ENCODE assay signal across 23 mouse cellular contexts in the genomic region with DNA sequence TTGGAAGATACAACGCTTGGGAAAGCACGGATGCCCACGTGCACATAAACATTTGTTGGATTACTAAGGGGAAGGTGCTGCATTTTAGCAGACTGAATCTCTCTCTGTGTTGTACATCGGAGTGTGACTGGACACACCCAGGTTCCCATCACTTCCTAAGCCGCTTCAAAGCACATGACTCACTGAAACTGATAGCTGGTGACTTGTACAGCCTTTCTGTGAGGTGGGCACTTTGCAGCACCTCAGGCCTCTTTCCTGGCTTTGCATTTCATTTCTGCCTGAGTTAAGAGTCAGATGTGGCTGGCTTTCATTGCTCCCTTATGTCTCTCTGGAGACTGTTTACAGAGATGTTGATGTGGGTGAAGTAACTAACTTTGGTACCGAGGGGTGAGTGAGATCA. TPM values are rescaled to one million over a fixed set of nuclear protein-coding genes. Genes with fewer than 3 reads are reported as not detected.
DNase-seq lines count a peak whose midpoint lies in the region; ATAC-seq and TF ChIP-seq lines count a peak whose summit lies in the region.
"Had no signal": no experiment of that assay in that cellular context is flagged by ENCODE, and none has a peak within 500 bp of the region (broad histone marks: within the 10 kb centered on the region; RNA-seq: fewer than 3 reads in every experiment).

No protein-coding gene starts in this region.

- no peak for TF ChIP-seq POLR2A in myocyte (IDR thresholded peaks at IDR 0.05; ENCODE audit: insufficient read length, low read depth)

- H3K4me3 ChIP-seq in midbrain, embryonic 11.5 days (ENCODE audit: low read depth, low read length): no peak overlapping the region
- no peak overlapping the region for H3K4me3 ChIP-seq in midbrain, postnatal 0 days (ENCODE audit: low read depth, low read length)
- H3K4me3 ChIP-seq in C2C12 (ENCODE audit: insufficient read depth, poor library complexity, severe bottlenecking) (no peak overlapping the region), myocyte (no peak overlapping the region)
- H3K4me3 ChIP-seq: embryonic facial prominence, embryonic 10.5 days; embryonic facial prominence, embryonic 12.5 days; forebrain, embryonic 13.5 days; forebrain, embryonic 15.5 days had no signal

- H3K9ac ChIP-seq in midbrain, embryonic 11.5 days (ENCODE audit: low read length): no peak overlapping the region
- H3K9ac ChIP-seq in midbrain, postnatal 0 days (replicated peaks; ENCODE audit: low read length, poor library complexity, severe bottlenecking): no peak overlapping the region
- H3K9ac ChIP-seq: embryonic facial prominence, embryonic 12.5 days; forebrain, embryonic 13.5 days; forebrain, embryonic 15.5 days; forebrain, postnatal 0 days had no signal

- H3K4me2 ChIP-seq in midbrain, embryonic 11.5 days: no peak overlapping the region
- H3K4me2 ChIP-seq in midbrain, postnatal 0 days (ENCODE audit: low read depth, low read length, poor library complexity, severe bottlenecking): no peak overlapping the region
- peak overlapping the region; percentile 50 for H3K4me2 ChIP-seq in myocyte (ENCODE audit: low read depth)
- H3K4me2 ChIP-seq: embryonic facial prominence, embryonic 12.5 days; forebrain, embryonic 13.5 days; forebrain, embryonic 15.5 days had no signal

- no peak for ATAC-seq in midbrain, embryonic 11.5 days (ENCODE audit: low FRiP score)
- ATAC-seq in midbrain, postnatal 0 days (ENCODE audit: low FRiP score): no peak
- ATAC-seq: activated CD4-positive, CD25-positive, alpha-beta regulatory T cell, adult 4 months; forebrain, embryonic 13.5 days; forebrain, embryonic 15.5 days; forebrain, postnatal 0 days had no signal

- no peaks in the 10 kb centered on the region for H3K36me3 ChIP-seq in midbrain, embryonic 11.5 days (ENCODE audit: control insufficient read depth, insufficient read depth, low read length)
- H3K36me3 ChIP-seq in midbrain, postnatal 0 days (ENCODE audit: insufficient read depth, low read length): no peaks in the 10 kb centered on the region
- H3K36me3 ChIP-seq in C2C12 (ENCODE audit: control insufficient read depth, insufficient read depth) (no peaks in the 10 kb centered on the region), myocyte (ENCODE audit: control insufficient read depth, insufficient read depth) (no peaks in the 10 kb centered on the region)
- H3K36me3 ChIP-seq: embryonic facial prominence, embryonic 10.5 days; embryonic facial prominence, embryonic 12.5 days; forebrain, embryonic 15.5 days had no signal

- H3K79me3 ChIP-seq in C2C12 (ENCODE audit: low read depth): peaks cover 6% of the 10 kb centered on the region

- 92% methylated on average over 6 of the region's 6 CpGs for WGBS in midbrain, embryonic 11.5 days
- WGBS in midbrain, postnatal 0 days: 95% methylated on average over 6 of the region's 6 CpGs

- no peak overlapping the region for H3K27ac ChIP-seq in midbrain, embryonic 11.5 days (ENCODE audit: low read depth, low read length)
- no peak overlapping the region for H3K27ac ChIP-seq in midbrain, postnatal 0 days (ENCODE audit: low read depth, low read length)
- H3K27ac ChIP-seq: embryonic facial prominence, embryonic 10.5 days; embryonic facial prominence, embryonic 12.5 days; forebrain, embryonic 13.5 days; forebrain, embryonic 15.5 days had no signal

- no peaks in the 10 kb centered on the region for H3K27me3 ChIP-seq in midbrain, embryonic 11.5 days (ENCODE audit: control insufficient read depth, insufficient read depth, low read length)
- H3K27me3 ChIP-seq in midbrain, postnatal 0 days (ENCODE audit: insufficient read depth, low read length): no peaks in the 10 kb centered on the region
- H3K27me3 ChIP-seq in C2C12 (ENCODE audit: control insufficient read depth, insufficient read depth, insufficient read length) (no peaks in the 10 kb centered on the region), myocyte (ENCODE audit: control insufficient read depth, insufficient read depth, insufficient read length) (no peaks in the 10 kb centered on the region)
- H3K27me3 ChIP-seq: embryonic facial prominence, embryonic 12.5 days; forebrain, embryonic 13.5 days; forebrain, embryonic 15.5 days had no signal

- H3K79me2 ChIP-seq in C2C12 (ENCODE audit: control insufficient read depth, insufficient read depth) (peaks cover 24% of the 10 kb centered on the region), myocyte (ENCODE audit: control insufficient read depth, insufficient read depth) (no peaks in the 10 kb centered on the region)

- H3K9me3 ChIP-seq in midbrain, embryonic 11.5 days (ENCODE audit: control insufficient read depth, low read length): no peaks in the 10 kb centered on the region
- no peaks in the 10 kb centered on the region for H3K9me3 ChIP-seq in midbrain, postnatal 0 days (ENCODE audit: low read length)
- H3K9me3 ChIP-seq: embryonic facial prominence, embryonic 10.5 days; embryonic facial prominence, embryonic 12.5 days; forebrain, embryonic 13.5 days; forebrain, embryonic 15.5 days had no signal

- TF ChIP-seq CTCF in midbrain, postnatal 0 days (IDR thresholded peaks at IDR 0.05): no peak
- no peak for TF ChIP-seq CTCF in C2C12 (IDR thresholded peaks at IDR 0.05; ENCODE audit: control insufficient read depth, insufficient read depth, insufficient read length)

- H3ac ChIP-seq in C2C12 (ENCODE audit: control insufficient read depth, insufficient read length, low read depth) (no peak overlapping the region), myocyte (ENCODE audit: control insufficient read depth, insufficient read length) (no peak overlapping the region)

- no peaks in the 10 kb centered on the region for H3K4me1 ChIP-seq in midbrain, embryonic 11.5 days (ENCODE audit: control insufficient read depth, insufficient read depth, low read length)
- H3K4me1 ChIP-seq in midbrain, postnatal 0 days (ENCODE audit: insufficient read depth, low read length): no peaks in the 10 kb centered on the region
- H3K4me1 ChIP-seq: embryonic facial prominence, embryonic 12.5 days; forebrain, embryonic 15.5 days had no signal

- peak; percentile 78 for DNase-seq in midbrain, embryonic 11.5 days (ENCODE audit: low spot score, missing footprints)
- DNase-seq in midbrain, postnatal 0 days (ENCODE audit: low spot score): no peak
- peak; percentile 14 for DNase-seq in R1 (ENCODE audit: low read depth, low spot score)
- DNase-seq in urinary bladder, postnatal 4 days (ENCODE audit: low spot score in 2 of 2): no peak
- no peak for DNase-seq in frontal cortex, adult 2 months (ENCODE audit: extremely low spot score in 1 of 2, low spot score in 1 of 2)
- no peak for DNase-seq in spleen, postnatal 10 days (ENCODE audit: low spot score in 2 of 2)
- DNase-seq: adrenal gland, adult 8-10 months; adrenal gland, postnatal 14 days; adrenal gland, postnatal 36 days; B cell, adult 2 months; cerebellum, adult 11-12 months; cerebellum, adult 2 months; cerebellum, adult 9-10 months; cerebellum, postnatal 10 days; cerebellum, postnatal 25 days; forebrain, postnatal 0 days had no signal

TF ChIP-seq in C2C12, 6 proteins besides CTCF, POLR2A, EP300 and RAD21:
- TF ChIP-seq USF1 (IDR thresholded peaks at IDR 0.05; ENCODE audit: low read depth) (peak; percentile 16), MYOD1 (IDR thresholded peaks at IDR 0.05; ENCODE audit: control insufficient read depth, insufficient read length, low read depth) (no peak), MAX (IDR thresholded peaks at IDR 0.05) (peak; percentile 54), MYOG (IDR thresholded peaks at IDR 0.05; ENCODE audit: control insufficient read depth, extremely low read depth, insufficient read length) (no peak)

TF ChIP-seq in myocyte, 11 proteins besides CTCF, POLR2A, EP300 and RAD21:
- TF ChIP-seq TCF3 (IDR thresholded peaks at IDR 0.05; ENCODE audit: insufficient read length, low read depth) (no peak), CEBPB (IDR thresholded peaks at IDR 0.05; ENCODE audit: insufficient read depth, poor library complexity, severe bottlenecking) (no peak)

RNA-seq across cellular contexts. Expression of gene BC052040, which starts 29.0 kb away (rescaled TPM):
- 19.6 and 19.7 TPM in 2 replicates for polyA plus RNA-seq in midbrain, embryonic 11.5 days (2014; fragmentation: Nextera tagmentation; extraction: Ambion mirVana)
- 17.3 and 18.9 TPM in 2 replicates for total RNA-seq in midbrain, postnatal 0 days (2014; rRNA removed)
- polyA plus RNA-seq in midbrain, postnatal 0 days (2015; fragmentation: Nextera tagmentation; extraction: Ambion mirVana): 16.1 and 16.8 TPM in 2 replicates
- polyA plus RNA-seq in C2C12 (2012; fragmentation: generic; extraction: Trizol) (4.5 TPM), myocyte (2012; fragmentation: generic; extraction: Trizol) (4.9 TPM)
- polyA plus RNA-seq in frontal cortex, adult 2 months (2012; rRNA removed): 9.1 and 9.3 TPM in 2 replicates

Comparison
In these comparisons a context has a peak if more than half of its experiments do, and no peak if none do; other contexts are left out.
1. DNase-seq: peak in midbrain, embryonic 11.5 days (single experiment) and R1 (single experiment); none in midbrain, postnatal 0 days (single experiment), urinary bladder, postnatal 4 days (0 of 2), frontal cortex, adult 2 months (0 of 2) and spleen, postnatal 10 days (0 of 2).